Mouse (Mus musculus): Measurements from ENCODE around the gene Rps13. TPM values are rescaled to one million over a fixed set of nuclear protein-coding genes. Genes with fewer than 3 reads are reported as not detected.
"Not testable (repeated sequence)": the region's sequence is repeated elsewhere in the genome, so short reads cannot be mapped to it uniquely, and the experiment has no call there.

The Rps13 gene
- 145 and 243 TPM in 2 replicates for polyA plus RNA-seq (2012; rRNA removed)

- DNase-seq = peak; percentile 98
- WGBS = under 1% methylated on average over 78 of the region's 78 CpGs
- TF ChIP-seq POLR2A (IDR thresholded peaks at IDR 0.05; ENCODE audit: low read depth, low read length) (peak; percentile 60), CTCF (conservative IDR thresholded peaks at IDR 0.05; ENCODE audit: insufficient read depth, insufficient read length, low read depth, low read length) (no peak)
- Histone ChIP-seq H3K27me3 (replicated peaks; ENCODE audit: control insufficient read depth, insufficient read depth, low read length) (no peaks in the 10 kb centered on the region), H3K27ac (ENCODE audit: insufficient read depth, low read depth, low read length) (peak within 1 kb of the TSS; percentile 66), H3K36me3 (ENCODE audit: control insufficient read depth, insufficient read depth, low read length) (peaks cover 4% of the 10 kb centered on the region), H3K4me1 (ENCODE audit: control insufficient read depth, insufficient read depth, low read length) (peaks cover 9% of the 10 kb centered on the region; the same call in 1 of the 2 replicates), H3K4me3 (ENCODE audit: insufficient read depth, low read depth, low read length) (peak within 1 kb of the TSS; percentile 56)
Observed at GRCm38 (mm10) chr7:116333713-116334668, at the start of gene Rps13. Rps13 (minus strand) TSS chr7:116334195.

- H3K4me3 ChIP-seq (ENCODE audit: insufficient read depth, low read depth, low read length); H3K36me3 ChIP-seq (ENCODE audit: control insufficient read depth, insufficient read depth, low read length); DNase-seq; H3K27ac ChIP-seq (ENCODE audit: insufficient read depth, low read depth, low read length); H3K27me3 ChIP-seq (replicated peaks; ENCODE audit: control insufficient read depth, insufficient read depth, low read length); H3K4me1 ChIP-seq (ENCODE audit: control insufficient read depth, insufficient read depth, low read length): not testable (repeated sequence)
- 96% methylated on average over 6 of the region's 6 CpGs for WGBS
Observed at GRCm38 (mm10) chr7:116379181-116379580, 45.2 kb upstream of the Rps13 start.

- H3K36me3 ChIP-seq (ENCODE audit: control insufficient read depth, insufficient read depth, low read length) = peaks cover 6% of the 10 kb centered on the region; the same call in 1 of the 2 replicates
- H3K4me3 ChIP-seq (ENCODE audit: insufficient read depth, low read depth, low read length) = no peak overlapping the region
- no peak overlapping the region for H3K27ac ChIP-seq (ENCODE audit: insufficient read depth, low read depth, low read length)
- H3K27me3 ChIP-seq (replicated peaks; ENCODE audit: control insufficient read depth, insufficient read depth, low read length) = no peaks in the 10 kb centered on the region
- DNase-seq = no peak
- WGBS = 71% methylated on average over 1 of the region's 1 CpGs
- TF ChIP-seq POLR2A (IDR thresholded peaks at IDR 0.05; ENCODE audit: low read depth, low read length) (no peak), CTCF (conservative IDR thresholded peaks at IDR 0.05; ENCODE audit: insufficient read depth, insufficient read length, low read depth, low read length) (no peak)
- H3K4me1 ChIP-seq (ENCODE audit: control insufficient read depth, insufficient read depth, low read length) = no peaks in the 10 kb centered on the region
Observed at GRCm38 (mm10) chr7:116374284-116374683, 40.3 kb upstream of the Rps13 start.

- Histone ChIP-seq H3K27ac (ENCODE audit: insufficient read depth, low read depth, low read length) (no peak overlapping the region), H3K27me3 (replicated peaks; ENCODE audit: control insufficient read depth, insufficient read depth, low read length) (no peaks in the 10 kb centered on the region), H3K4me3 (ENCODE audit: insufficient read depth, low read depth, low read length) (no peak overlapping the region), H3K4me1 (ENCODE audit: control insufficient read depth, insufficient read depth, low read length) (peaks cover 9% of the 10 kb centered on the region; the same call in 1 of the 2 replicates), H3K36me3 (ENCODE audit: control insufficient read depth, insufficient read depth, low read length) (peaks cover 9% of the 10 kb centered on the region)
- DNase-seq = peak; percentile 74
- TF ChIP-seq CTCF (conservative IDR thresholded peaks at IDR 0.05; ENCODE audit: insufficient read depth, insufficient read length, low read depth, low read length) = peak; percentile 39
- no peak for TF ChIP-seq POLR2A (IDR thresholded peaks at IDR 0.05; ENCODE audit: low read depth, low read length)
- 12% methylated on average over 1 of the region's 1 CpGs for WGBS
Observed at GRCm38 (mm10) chr7:116336226-116336625, 2.2 kb upstream of the Rps13 start.

- DNase-seq = no peak
- H3K36me3 ChIP-seq (ENCODE audit: control insufficient read depth, insufficient read depth, low read length) = peaks cover 8% of the 10 kb centered on the region
- H3K27me3 ChIP-seq (replicated peaks; ENCODE audit: control insufficient read depth, insufficient read depth, low read length) = no peaks in the 10 kb centered on the region
- no peak overlapping the region for H3K4me3 ChIP-seq (ENCODE audit: insufficient read depth, low read depth, low read length)
- WGBS = 78% methylated on average over 6 of the region's 6 CpGs
- TF ChIP-seq POLR2A (IDR thresholded peaks at IDR 0.05; ENCODE audit: low read depth, low read length) (no peak), CTCF (conservative IDR thresholded peaks at IDR 0.05; ENCODE audit: insufficient read depth, insufficient read length, low read depth, low read length) (no peak)
- H3K4me1 ChIP-seq (ENCODE audit: control insufficient read depth, insufficient read depth, low read length) = peaks cover 9% of the 10 kb centered on the region; the same call in 1 of the 2 replicates
- no peak overlapping the region for H3K27ac ChIP-seq (ENCODE audit: insufficient read depth, low read depth, low read length)
Observed at GRCm38 (mm10) chr7:116335133-116335532, 1.1 kb upstream of the Rps13 start.

- Histone ChIP-seq H3K36me3 (ENCODE audit: control insufficient read depth, insufficient read depth, low read length) (peaks cover 5% of the 10 kb centered on the region), H3K4me3 (ENCODE audit: insufficient read depth, low read depth, low read length) (peak overlapping the region; percentile 56), H3K27ac (ENCODE audit: insufficient read depth, low read depth, low read length) (no peak overlapping the region), H3K27me3 (replicated peaks; ENCODE audit: control insufficient read depth, insufficient read depth, low read length) (no peaks in the 10 kb centered on the region), H3K4me1 (ENCODE audit: control insufficient read depth, insufficient read depth, low read length) (peaks cover 9% of the 10 kb centered on the region; the same call in 1 of the 2 replicates)
- no peak for DNase-seq
- no peak for TF ChIP-seq POLR2A (IDR thresholded peaks at IDR 0.05; ENCODE audit: low read depth, low read length)
- TF ChIP-seq CTCF (conservative IDR thresholded peaks at IDR 0.05; ENCODE audit: insufficient read depth, insufficient read length, low read depth, low read length) = no peak
- 14% methylated on average over 8 of the region's 8 CpGs for WGBS
Observed at GRCm38 (mm10) chr7:116334669-116335038, 659 bp upstream of the Rps13 start.

- no peak overlapping the region for H3K27ac ChIP-seq (ENCODE audit: insufficient read depth, low read depth, low read length)
- peaks cover 6% of the 10 kb centered on the region; the same call in 1 of the 2 replicates for H3K4me1 ChIP-seq (ENCODE audit: control insufficient read depth, insufficient read depth, low read length)
- DNase-seq = no peak
- 78% methylated on average over 2 of the region's 2 CpGs for WGBS
- H3K4me3 ChIP-seq (ENCODE audit: insufficient read depth, low read depth, low read length) = no peak overlapping the region
- H3K27me3 ChIP-seq (replicated peaks; ENCODE audit: control insufficient read depth, insufficient read depth, low read length) = no peaks in the 10 kb centered on the region
- TF ChIP-seq POLR2A (IDR thresholded peaks at IDR 0.05; ENCODE audit: low read depth, low read length) (no peak), CTCF (conservative IDR thresholded peaks at IDR 0.05; ENCODE audit: insufficient read depth, insufficient read length, low read depth, low read length) (no peak)
- peaks cover 4% of the 10 kb centered on the region for H3K36me3 ChIP-seq (ENCODE audit: control insufficient read depth, insufficient read depth, low read length)
Observed at GRCm38 (mm10) chr7:116331246-116331645, 2.7 kb downstream of the Rps13 start.

Data from kidney, adult 2 months (tissue).